Mouse (Mus musculus): ENCODE measurements around the gene Kdf1. TPM values are rescaled to one million over a fixed set of nuclear protein-coding genes. Genes with fewer than 3 reads are reported as not detected.

The Kdf1 gene
- total and polyA plus RNA-seq, 3 experiments = not detected

GRCm38 (mm10) chr4:133563123-133563571 is 44.4 kb downstream of the Kdf1 start:
- ATAC-seq (ENCODE audit: extremely low read depth, insufficient number of reproducible peaks, low FRiP score, poor library complexity, severe bottlenecking) (no peak), DNase-seq (ENCODE audit: low spot score) (no peak)
- Histone ChIP-seq H3K9me3 (replicated peaks) (peaks cover 2% of the 10 kb centered on the region; the same call in 1 of the 2 replicates), H3K36me3 (replicated peaks) (no peaks in the 10 kb centered on the region), H3K4me1 (ENCODE audit: insufficient read depth, low read depth, low read length) (0 out of 2 replicates have a peak, but pooled peaks cover 3% of the 10 kb centered on the region), H3K27me3 (ENCODE audit: insufficient read depth, low read length) (peaks cover 20% of the 10 kb centered on the region), H3K4me3 (ENCODE audit: low read depth, low read length) (no peak overlapping the region)
- no peak for TF ChIP-seq GATA2 (IDR thresholded peaks at IDR 0.05; ENCODE audit: borderline replicate concordance, low read depth, low read length)
- no peak for TF ChIP-seq TAL1 (conservative IDR thresholded peaks at IDR 0.05; ENCODE audit: low read depth, low read length)
- no peak for TF ChIP-seq GATA1 (IDR thresholded peaks at IDR 0.05; ENCODE audit: borderline replicate concordance, low read length)

GRCm38 (mm10) chr4:133567251-133567650 is 48.5 kb downstream of the Kdf1 start:
- DNase-seq (ENCODE audit: low spot score) = no peak
- Histone ChIP-seq H3K4me3 (ENCODE audit: low read depth, low read length) (no peak overlapping the region), H3K4me1 (ENCODE audit: insufficient read depth, low read depth, low read length) (0 out of 2 replicates have a peak, but pooled peaks cover 3% of the 10 kb centered on the region), H3K9me3 (replicated peaks) (peaks cover 2% of the 10 kb centered on the region; the same call in 1 of the 2 replicates), H3K27me3 (ENCODE audit: insufficient read depth, low read length) (peaks cover 4% of the 10 kb centered on the region; the same call in 1 of the 2 replicates), H3K36me3 (replicated peaks) (no peaks in the 10 kb centered on the region)
- no peak for TF ChIP-seq POLR2AphosphoS5 (IDR thresholded peaks at IDR 0.05; ENCODE audit: insufficient replicate concordance, low read depth, low read length)
- ATAC-seq (ENCODE audit: extremely low read depth, insufficient number of reproducible peaks, low FRiP score, poor library complexity, severe bottlenecking) = no peak

GRCm38 (mm10) chr4:133569291-133570065 is 50.7 kb downstream of the Kdf1 start:
- H3K4me1 ChIP-seq (ENCODE audit: insufficient read depth, low read depth, low read length) = peaks cover 9% of the 10 kb centered on the region
- H3K9me3 ChIP-seq (replicated peaks) = peaks cover 1% of the 10 kb centered on the region; the same call in 1 of the 2 replicates
- H3K27me3 ChIP-seq (ENCODE audit: insufficient read depth, low read length) = no peaks in the 10 kb centered on the region; the same call in 1 of the 2 replicates
- no peak for DNase-seq (ENCODE audit: low spot score)
- no peak overlapping the region for H3K4me3 ChIP-seq (ENCODE audit: low read depth, low read length)
- TF ChIP-seq TAL1 (conservative IDR thresholded peaks at IDR 0.05; ENCODE audit: low read depth, low read length) (no peak), GATA1 (IDR thresholded peaks at IDR 0.05; ENCODE audit: borderline replicate concordance, low read length) (no peak), GATA2 (IDR thresholded peaks at IDR 0.05; ENCODE audit: borderline replicate concordance, low read depth, low read length) (no peak), POLR2AphosphoS5 (IDR thresholded peaks at IDR 0.05; ENCODE audit: insufficient replicate concordance, low read depth, low read length) (no peak), CTCF (IDR thresholded peaks at IDR 0.05; ENCODE audit: low read depth, low read length) (no peak)
- H3K36me3 ChIP-seq (replicated peaks) = peaks cover 5% of the 10 kb centered on the region
- no peak for ATAC-seq (ENCODE audit: extremely low read depth, insufficient number of reproducible peaks, low FRiP score, poor library complexity, severe bottlenecking)

GRCm38 (mm10) chr4:133570066-133570466 is 51.3 kb downstream of the Kdf1 start:
- ATAC-seq (ENCODE audit: extremely low read depth, insufficient number of reproducible peaks, low FRiP score, poor library complexity, severe bottlenecking) = no peak
- H3K4me3 ChIP-seq (ENCODE audit: low read depth, low read length) = no peak overlapping the region
- no peak for DNase-seq (ENCODE audit: low spot score)
- TF ChIP-seq GATA2 (IDR thresholded peaks at IDR 0.05; ENCODE audit: borderline replicate concordance, low read depth, low read length) (no peak), POLR2AphosphoS5 (IDR thresholded peaks at IDR 0.05; ENCODE audit: insufficient replicate concordance, low read depth, low read length) (no peak), CTCF (IDR thresholded peaks at IDR 0.05; ENCODE audit: low read depth, low read length) (no peak), TAL1 (conservative IDR thresholded peaks at IDR 0.05; ENCODE audit: low read depth, low read length) (no peak), GATA1 (IDR thresholded peaks at IDR 0.05; ENCODE audit: borderline replicate concordance, low read length) (no peak)
- no peaks in the 10 kb centered on the region for H3K9me3 ChIP-seq (replicated peaks)
- no peaks in the 10 kb centered on the region; the same call in 1 of the 2 replicates for H3K27me3 ChIP-seq (ENCODE audit: insufficient read depth, low read length)
- peaks cover 5% of the 10 kb centered on the region for H3K36me3 ChIP-seq (replicated peaks)
- H3K4me1 ChIP-seq (ENCODE audit: insufficient read depth, low read depth, low read length) = peaks cover 9% of the 10 kb centered on the region

GRCm38 (mm10) chr4:133574070-133574842 is 55.5 kb downstream of the Kdf1 start, which contains the start of gene Gpatch3:
TSS of gene Gpatch3 (plus strand) at chr4:133574745.
- Histone ChIP-seq H3K27me3 (ENCODE audit: insufficient read depth, low read length) (no peaks in the 10 kb centered on the region; the same call in 1 of the 2 replicates), H3K4me1 (ENCODE audit: insufficient read depth, low read depth, low read length) (peaks cover 17% of the 10 kb centered on the region), H3K4me3 (ENCODE audit: low read depth, low read length) (peak within 1 kb of the TSS; percentile 92), H3K36me3 (replicated peaks) (peaks cover 28% of the 10 kb centered on the region), H3K9me3 (replicated peaks) (no peaks in the 10 kb centered on the region)
- TF ChIP-seq POLR2AphosphoS5 (IDR thresholded peaks at IDR 0.05; ENCODE audit: insufficient replicate concordance, low read depth, low read length) (no peak), CTCF (IDR thresholded peaks at IDR 0.05; ENCODE audit: low read depth, low read length) (no peak), GATA2 (IDR thresholded peaks at IDR 0.05; ENCODE audit: borderline replicate concordance, low read depth, low read length) (no peak), GATA1 (IDR thresholded peaks at IDR 0.05; ENCODE audit: borderline replicate concordance, low read length) (no peak), TAL1 (conservative IDR thresholded peaks at IDR 0.05; ENCODE audit: low read depth, low read length) (no peak)
- DNase-seq (ENCODE audit: low spot score) (peak; percentile 88), ATAC-seq (ENCODE audit: extremely low read depth, insufficient number of reproducible peaks, low FRiP score, poor library complexity, severe bottlenecking) (peak; percentile 56; the same call in 1 of the 2 replicates)

- Histone ChIP-seq H3K4me1 (ENCODE audit: insufficient read depth, low read depth, low read length) (peaks cover 21% of the 10 kb centered on the region), H3K4me3 (ENCODE audit: low read depth, low read length) (peak overlapping the region; percentile 92), H3K36me3 (replicated peaks) (peaks cover 34% of the 10 kb centered on the region), H3K9me3 (replicated peaks) (no peaks in the 10 kb centered on the region), H3K27me3 (ENCODE audit: insufficient read depth, low read length) (no peaks in the 10 kb centered on the region; the same call in 1 of the 2 replicates)
- no peak for TF ChIP-seq GATA2 (IDR thresholded peaks at IDR 0.05; ENCODE audit: borderline replicate concordance, low read depth, low read length)
- TF ChIP-seq CTCF (IDR thresholded peaks at IDR 0.05; ENCODE audit: low read depth, low read length) = no peak
- no peak for TF ChIP-seq POLR2AphosphoS5 (IDR thresholded peaks at IDR 0.05; ENCODE audit: insufficient replicate concordance, low read depth, low read length)
- TF ChIP-seq TAL1 (conservative IDR thresholded peaks at IDR 0.05; ENCODE audit: low read depth, low read length) = no peak
- no peak for TF ChIP-seq GATA1 (IDR thresholded peaks at IDR 0.05; ENCODE audit: borderline replicate concordance, low read length)
- ATAC-seq (ENCODE audit: extremely low read depth, insufficient number of reproducible peaks, low FRiP score, poor library complexity, severe bottlenecking) (no peak), DNase-seq (ENCODE audit: low spot score) (peak; percentile 36)
Measured at GRCm38 (mm10) chr4:133574843-133575202, 56.1 kb downstream of the Kdf1 start.

Measured in G1E (cell line).